Mouse (Mus musculus) heart, adult 2 months (tissue): ENCODE data around the gene Ksr2.

Experiments used
- CTCF ChIP-seq: fragments of 200-600 bp; IDR thresholded peaks from 2 replicates; pipeline ENCODE4 v1.8.1; 2022; ENCODE audit warnings: antibody characterized with exemption, mild to moderate bottlenecking, moderate library complexity
- EP300 ChIP-seq: fragments of 200-500 bp; IDR thresholded peaks from 2 replicates; pipeline ENCODE4 v1.6.1; 2011; ENCODE audit warnings: low read depth, low read length, control low read depth; ENCODE audit not compliant: insufficient read depth
- POLR2A ChIP-seq: fragments of 200-500 bp; IDR thresholded peaks from 2 replicates; pipeline ENCODE4 v1.6.1; 2011; ENCODE audit warnings: mild to moderate bottlenecking, low read depth, low read length, control low read depth; ENCODE audit not compliant: insufficient read depth

- TF ChIP-seq CTCF: no peak
- no peak for TF ChIP-seq EP300
- no peak for TF ChIP-seq POLR2A
Observed at GRCm38 (mm10) chr5:117414611-117415010, 811 bp downstream of the Ksr2 start.
